Mouse (Mus musculus): Measurements from ENCODE around the gene Cdh4.

Cdh4 gene

DNA sequence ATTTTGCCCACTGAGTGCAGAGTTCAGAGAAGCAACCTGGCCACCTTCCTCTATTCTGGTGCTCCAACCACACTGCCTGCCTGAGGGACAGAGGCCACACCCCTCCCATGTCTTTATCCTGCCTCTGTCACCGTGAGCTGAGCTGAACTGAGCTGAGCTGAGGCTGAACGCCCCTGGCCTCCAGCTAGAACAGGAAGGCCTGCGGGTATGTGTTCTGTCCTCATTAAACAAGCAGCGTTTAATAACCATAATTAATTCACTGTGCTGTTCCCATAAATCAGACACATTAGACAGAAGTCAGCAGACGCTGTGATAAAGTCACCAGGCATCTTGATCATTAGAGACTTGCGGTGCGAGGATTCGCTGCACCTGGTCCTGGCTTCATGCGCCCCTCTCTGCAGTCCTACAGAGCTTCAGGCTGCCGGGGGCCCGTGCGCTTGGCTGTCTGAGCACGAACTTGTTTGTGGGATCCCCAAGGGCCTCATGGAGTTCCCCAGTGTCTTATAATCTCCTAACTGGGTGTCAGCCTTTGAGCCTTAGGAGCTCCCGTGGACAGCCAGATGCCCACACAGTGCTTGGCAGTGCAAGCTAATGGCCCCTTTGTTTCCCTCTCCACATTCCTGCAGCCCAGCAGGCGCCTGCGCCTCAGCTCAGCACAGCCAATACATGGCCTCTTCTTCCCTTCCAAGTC, 291.1 kb downstream of the Cdh4 start:
- DNase-seq (ENCODE audit: low spot score): peak; percentile 55

DNA sequence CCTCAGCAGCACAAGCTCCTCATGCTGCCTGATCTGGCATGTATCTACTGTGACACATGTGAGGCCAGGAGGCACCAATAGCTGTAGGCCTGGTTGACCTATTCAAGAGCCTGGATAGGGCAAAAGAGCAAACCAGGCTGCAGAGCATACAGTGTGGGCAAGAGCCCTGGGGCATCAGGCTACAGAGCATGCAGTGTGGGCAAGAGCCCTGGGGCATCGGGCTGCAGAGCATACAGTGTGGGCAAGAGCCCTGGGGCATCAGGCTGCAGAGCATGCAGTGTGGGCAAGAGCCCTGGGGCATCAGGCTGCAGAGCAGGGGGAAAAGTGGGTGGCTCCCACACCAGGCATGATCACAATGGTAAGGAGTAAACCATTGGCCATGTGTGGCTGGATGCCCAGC, 300.2 kb downstream of the Cdh4 start:
- DNase-seq (ENCODE audit: low spot score): no peak

DNA sequence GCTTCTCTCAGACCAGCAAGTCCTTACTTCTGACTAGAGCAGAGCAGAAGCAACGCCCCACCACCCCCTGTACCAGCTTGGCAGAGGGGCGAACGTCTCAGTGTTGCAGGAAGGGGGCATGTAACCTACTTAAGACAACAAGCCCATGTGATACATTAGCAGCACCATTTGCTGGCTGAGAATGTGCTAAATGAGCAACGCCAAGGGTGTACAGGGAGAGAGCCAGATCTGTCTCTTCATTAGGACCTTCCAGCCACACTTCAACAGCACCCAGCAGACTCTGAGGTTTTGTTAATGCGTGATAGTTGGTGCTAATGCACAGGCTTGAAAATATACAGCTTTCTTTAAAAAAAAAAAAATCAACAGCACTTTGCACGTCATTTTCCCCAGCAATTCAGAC, 300.6 kb downstream of the Cdh4 start:
- DNase-seq (ENCODE audit: low spot score): no peak

DNA sequence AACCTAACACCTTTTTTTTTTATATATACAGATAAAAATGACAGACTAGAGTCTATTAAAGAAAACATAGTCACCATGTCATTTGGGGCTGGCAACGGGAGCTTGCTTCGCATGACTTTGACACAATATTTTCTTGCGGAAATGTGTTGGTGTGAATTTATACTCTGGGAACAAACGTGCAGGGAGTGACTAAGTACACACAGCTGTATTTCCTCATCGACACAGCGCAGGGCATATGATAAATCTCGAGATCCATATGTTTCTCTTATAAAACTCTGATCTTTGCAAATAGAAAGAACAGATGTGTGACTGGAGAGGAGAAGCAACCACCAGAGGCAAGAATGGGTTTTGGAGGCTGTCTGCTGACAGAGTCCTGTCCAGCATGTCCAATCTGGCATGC, 304.3 kb downstream of the Cdh4 start:
- DNase-seq (ENCODE audit: low spot score): no peak

DNA sequence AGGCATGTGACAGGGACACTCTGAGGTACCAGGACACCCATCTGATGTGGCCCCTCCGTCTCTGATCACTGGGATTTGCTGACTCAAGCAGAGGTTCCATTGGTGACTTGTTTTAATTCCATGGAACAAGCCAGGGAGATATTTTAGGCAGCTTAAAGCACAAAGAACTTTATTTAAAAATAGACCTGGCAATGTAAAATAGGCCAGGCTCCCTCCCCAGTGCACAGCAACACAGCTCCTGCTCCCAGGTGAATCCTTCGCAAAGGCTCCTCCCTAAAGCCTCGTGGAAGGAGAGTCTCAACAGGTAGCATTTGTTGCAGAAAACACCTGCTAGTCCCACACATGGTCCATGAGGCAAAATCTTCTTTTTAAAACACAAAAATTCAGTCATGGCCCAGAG, 307.2 kb downstream of the Cdh4 start:
- DNase-seq (ENCODE audit: low spot score): no peak

DNA sequence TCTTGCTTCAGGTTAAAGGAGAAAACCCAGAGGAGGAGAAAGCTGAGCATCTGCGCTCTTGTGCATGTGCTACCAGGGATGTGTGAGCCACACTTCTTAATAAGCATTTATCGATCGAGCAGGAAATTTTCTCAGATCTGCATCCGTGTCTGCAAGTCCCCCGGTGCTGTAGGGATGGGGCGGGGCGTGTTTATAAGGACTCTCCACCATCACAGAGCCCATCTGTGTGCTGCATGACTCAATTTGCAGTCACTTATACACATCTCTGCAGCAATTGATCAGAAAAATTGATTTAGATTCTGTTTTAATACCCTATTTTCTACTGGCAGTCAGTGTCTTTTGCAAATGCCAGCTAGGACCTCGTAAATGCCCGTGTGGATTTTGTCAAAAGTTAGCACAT, 311.6 kb downstream of the Cdh4 start:
- DNase-seq (ENCODE audit: low spot score): no peak

DNA sequence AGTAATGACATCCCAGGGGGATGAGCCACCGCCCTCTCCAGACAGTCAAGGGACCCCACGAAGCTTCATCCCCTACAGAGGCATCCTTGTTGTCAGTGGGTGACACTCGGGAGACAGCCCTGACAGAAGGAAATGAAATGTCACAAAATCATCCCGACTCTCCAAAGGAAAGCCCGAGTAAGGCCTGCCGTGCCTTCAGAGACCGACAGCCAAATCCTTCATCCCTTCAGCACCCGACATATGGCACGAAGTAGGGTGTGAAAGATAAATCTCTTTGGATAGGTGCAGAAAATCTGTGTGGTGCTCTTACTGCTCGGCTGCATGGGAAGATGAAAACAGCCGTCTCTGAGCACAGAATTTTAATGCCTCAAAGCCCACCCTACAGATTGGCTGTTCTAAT, 312.5 kb downstream of the Cdh4 start:
- no peak for DNase-seq (ENCODE audit: low spot score)

DNA sequence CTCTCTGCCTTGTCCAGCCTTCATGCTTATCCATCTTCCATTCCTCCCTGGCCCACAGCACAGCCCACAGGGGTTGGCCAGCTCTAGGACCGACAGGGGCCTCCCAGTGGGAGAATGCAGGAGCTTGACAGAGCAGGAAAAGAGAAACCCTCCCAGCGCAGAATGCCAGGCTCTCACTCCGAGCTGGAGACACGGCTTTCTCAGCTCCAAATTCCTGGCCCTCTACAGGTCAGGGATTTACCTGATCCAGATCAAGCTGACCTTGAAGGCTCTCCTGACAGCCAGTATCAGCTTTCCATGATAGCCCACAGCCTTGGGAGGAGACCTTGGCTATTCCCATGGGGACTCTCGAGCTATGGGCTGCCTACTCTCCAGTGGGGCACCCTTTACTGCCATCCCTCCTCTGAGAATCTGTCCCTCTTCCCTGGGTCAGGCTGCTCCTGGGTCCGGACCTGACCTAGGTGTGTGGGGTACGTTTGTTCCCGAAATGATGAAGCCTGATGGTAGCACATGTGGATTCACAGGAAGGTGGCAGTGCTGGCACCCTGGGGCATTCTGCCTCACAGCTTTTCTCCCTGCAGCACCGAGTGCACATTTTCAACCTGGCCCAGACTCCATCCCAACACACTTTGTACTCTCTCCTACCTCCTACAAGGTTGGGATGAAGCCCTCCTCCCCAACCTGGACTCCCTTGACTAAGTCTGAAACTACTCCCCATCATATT, 319.6 kb downstream of the Cdh4 start:
- DNase-seq (ENCODE audit: low spot score): no peak

DNA sequence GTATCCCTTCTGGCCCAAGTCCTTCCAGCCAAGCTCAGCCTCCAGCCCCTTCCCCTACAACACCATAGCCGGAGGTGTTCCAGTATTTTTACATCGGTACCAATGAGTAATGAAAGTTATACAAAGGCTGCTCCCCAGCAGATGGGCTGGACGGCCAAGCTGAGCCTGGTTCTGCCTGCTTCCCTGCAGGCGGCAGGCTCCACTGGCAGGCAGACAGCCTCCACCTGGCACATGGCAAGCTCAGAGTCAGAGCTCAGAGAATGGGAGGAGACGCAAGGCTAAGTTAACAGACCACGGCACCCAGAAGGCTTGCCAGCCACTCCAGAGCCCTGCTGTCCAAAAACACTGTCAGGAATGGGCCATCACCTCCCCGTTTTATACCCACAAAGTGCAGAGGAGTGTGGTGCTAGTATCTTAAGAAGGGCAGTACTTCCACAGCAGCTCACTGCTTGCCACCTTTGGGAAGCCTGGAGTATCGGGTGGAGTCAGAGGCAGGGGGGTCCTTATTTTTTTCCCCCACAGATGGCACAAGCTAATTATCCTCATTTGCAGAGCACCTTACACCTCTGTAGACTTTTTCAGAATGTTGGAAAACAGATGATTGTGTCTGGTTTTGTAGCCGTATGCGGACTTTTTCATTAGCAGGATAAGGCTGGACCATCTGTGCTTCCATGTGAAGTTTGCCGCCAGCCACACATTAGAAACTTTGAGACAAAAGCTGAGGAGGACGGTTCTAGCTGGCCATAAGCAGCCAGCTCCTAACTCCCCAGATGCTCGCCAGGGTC, 320.5 kb downstream of the Cdh4 start:
- no peak for DNase-seq (ENCODE audit: low spot score)

DNA sequence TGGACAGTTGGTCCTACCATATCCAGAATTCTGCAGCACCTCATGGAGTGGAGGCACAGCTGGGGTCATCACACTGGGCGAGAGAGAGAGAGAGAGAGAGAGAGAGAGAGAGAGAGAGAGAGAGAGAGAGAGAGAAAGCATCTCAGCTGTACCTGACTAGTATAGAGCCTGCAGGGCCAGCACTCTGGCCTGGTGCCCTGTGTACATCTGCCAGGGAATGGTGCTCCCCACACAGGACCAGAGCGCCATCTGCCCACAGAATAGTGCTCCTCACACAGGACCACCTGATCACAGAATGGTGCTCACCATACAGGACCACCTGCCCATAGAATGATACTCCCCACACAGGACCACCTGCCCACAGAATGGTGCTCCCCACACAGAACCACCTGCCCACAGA, 322.2 kb downstream of the Cdh4 start:
- no peak for DNase-seq (ENCODE audit: low spot score)

DNA sequence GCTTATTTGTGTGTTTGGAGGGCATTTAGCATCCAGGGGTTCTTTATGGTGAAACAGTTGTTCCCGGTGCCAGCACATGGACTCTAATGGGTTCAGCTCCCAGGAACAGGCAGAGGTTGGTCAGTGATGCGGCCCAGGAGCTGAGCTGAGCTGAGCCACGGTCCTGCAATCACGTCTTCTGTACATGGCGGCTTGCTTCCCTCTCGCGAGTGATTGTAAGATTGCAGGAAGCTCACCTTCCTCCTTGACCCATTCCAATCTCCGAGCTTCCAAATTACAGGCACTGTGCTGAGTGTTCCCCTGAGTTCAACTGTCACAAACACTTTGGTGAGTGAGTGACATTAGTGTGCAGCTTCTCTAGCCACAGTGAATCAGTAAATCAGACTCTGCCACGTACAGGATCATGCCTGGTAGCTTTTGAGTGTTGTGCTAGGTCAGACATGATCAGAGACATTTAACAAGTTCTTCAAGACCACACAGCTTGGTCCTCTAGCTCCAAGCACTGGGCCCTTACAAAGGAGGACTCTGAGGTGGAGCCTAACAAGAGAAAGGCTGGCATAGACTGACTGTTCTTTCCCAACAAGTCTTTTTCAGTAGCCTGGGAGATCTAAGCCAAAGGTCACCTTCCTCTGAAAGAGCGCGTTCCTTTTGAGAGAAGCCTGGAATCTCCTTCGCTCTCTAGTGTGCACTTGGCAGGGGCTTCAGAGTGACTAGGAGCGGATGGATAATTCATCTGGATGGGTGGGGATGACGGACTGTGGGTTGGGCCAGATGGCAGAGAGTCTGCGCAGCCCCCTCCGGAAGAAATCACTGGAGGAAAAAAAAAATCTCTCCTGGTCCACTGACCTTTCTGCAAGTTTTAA, 324.7 kb downstream of the Cdh4 start:
- peak; percentile 31 for DNase-seq (ENCODE audit: low spot score)

DNA sequence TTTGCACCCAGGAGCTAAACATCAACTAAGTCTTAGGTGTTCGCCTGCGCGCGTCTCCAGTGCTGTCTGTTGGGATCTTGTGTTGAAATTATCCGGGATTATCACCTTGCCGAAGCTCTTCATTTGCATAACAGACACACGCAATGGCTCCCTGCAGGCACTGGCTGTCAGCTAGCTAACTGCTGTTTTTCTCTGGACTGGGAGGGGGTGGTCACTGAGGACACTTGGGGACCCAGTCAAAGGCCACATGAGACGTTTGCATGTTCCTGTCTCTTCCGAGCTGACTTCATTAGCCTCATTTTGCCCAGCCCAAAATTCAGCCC, 325.3 kb downstream of the Cdh4 start:
- DNase-seq (ENCODE audit: low spot score): no peak

DNA sequence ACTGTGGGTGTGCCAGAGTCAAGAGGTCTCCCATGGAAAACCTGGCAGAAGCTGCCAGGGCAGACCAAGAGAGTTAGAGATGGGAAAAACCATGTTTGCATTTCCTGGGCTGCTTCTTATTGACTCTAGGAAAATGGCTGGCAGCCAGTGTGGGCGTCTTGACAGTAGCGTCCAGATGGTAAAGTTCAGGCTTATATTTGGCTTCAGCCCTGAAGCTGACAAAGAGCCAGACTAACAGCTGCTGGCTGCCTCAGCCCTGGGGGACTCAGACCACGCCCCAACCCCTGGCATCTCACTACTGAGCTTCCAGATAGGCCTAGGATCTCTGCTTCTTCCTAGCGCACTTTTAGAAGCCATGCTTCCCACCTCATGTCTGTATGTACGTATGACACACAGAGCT, 326.9 kb downstream of the Cdh4 start:
- DNase-seq (ENCODE audit: low spot score): no peak

DNA sequence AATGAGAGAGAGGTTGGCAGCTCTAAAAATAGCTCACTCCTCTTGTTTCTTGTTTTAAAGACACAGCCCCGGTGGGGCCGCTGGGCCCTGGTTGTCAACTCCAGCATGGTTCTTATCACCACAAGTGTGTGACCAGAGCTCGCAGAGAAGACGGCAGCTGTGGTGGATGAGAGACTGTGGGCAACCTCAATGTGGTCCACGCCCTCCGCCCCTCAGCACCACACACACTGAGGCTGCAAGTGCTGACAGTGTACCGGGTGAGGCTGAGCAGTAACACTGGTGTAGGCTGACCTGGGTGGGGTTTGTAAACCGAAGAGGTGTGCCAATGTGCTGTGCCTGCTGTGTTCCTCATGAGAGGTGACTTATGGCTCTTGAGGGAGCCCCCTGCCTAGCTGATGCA, 327.7 kb downstream of the Cdh4 start:
- no peak for DNase-seq (ENCODE audit: low spot score)

DNA sequence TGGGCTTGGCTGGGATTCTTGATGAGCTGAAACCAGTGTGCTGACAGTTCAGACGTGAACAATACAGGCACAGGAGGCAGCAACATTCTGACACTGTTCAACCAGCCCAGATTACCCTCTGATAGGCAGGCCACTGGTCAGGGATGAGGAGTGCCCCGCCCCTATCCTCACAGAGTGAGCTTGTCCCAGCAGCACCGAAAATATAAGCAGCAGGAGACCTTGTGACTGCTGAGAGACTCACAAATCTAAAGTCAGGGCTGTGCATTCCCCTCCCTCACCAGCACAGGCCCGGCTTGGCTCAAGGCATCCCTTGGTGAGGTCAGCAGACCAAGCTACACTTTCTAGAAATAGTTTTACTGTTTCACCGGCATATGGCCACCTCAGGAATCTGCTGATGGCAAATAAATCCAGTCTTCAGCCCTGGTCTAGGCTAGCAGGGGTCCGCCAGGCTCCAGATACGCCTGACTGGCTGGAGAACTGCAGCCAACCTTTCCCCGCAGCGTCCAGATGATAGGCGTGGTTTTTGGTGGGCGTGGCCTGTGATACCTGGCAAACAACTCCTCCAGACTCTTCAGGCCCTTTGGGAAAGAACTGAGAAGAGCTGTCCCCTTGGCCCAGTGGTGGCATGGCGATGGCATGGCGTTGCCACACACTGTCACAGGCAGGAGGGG, 332.3 kb downstream of the Cdh4 start:
- no peak for DNase-seq (ENCODE audit: low spot score)

DNA sequence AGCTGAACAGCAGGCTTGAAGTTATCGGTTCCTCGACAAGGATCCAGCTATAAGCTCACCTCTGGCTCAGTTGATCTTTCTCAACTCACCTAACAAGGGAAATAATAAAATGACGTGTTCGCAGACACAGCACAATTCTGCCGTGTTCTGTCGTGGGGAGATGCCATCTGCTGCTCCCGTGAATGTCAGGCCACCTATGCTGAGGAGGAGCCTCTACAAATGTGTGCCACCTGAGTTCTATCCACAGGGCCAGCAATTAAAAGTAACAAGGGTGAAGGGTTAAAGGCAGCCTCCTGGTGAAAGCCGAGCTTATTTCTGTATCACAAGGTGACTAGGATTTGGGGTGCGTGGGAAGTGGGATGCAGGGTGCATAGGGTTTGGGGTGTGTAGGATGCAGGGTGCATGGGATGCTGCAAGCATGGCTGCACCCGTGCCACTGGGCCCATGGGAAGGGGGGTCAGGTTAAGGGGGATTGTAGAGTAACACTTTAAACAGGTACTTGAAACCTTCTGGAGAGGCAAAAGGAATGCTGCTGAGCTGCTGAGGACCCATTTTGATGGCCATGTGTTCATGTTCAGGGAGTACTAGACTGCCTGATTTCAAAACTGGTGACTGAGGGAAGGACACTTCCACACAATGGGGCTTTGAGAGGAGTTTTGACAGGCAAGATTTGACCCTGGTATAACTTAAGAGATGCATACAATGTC, 333.9 kb downstream of the Cdh4 start:
- no peak for DNase-seq (ENCODE audit: low spot score)

DNA sequence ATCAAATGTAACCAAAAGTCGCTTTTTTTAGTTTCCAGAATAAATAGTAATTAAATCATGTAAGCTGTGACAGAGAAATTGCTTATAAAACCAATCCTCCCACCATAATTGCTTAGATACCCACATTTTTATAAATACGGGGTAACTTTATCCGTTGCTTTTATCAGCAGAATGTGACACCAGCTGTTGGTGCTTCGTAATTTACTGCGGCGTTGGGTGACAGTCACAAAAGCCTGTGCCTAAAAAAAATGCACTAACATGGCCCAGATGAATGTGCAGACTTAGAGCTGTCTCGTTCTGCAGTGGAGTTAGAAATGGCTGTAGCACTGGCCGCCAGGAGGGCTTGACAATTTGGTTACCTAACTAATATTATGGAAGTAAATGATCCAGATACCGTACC, 337.0 kb downstream of the Cdh4 start:
- DNase-seq (ENCODE audit: low spot score): no peak

DNA sequence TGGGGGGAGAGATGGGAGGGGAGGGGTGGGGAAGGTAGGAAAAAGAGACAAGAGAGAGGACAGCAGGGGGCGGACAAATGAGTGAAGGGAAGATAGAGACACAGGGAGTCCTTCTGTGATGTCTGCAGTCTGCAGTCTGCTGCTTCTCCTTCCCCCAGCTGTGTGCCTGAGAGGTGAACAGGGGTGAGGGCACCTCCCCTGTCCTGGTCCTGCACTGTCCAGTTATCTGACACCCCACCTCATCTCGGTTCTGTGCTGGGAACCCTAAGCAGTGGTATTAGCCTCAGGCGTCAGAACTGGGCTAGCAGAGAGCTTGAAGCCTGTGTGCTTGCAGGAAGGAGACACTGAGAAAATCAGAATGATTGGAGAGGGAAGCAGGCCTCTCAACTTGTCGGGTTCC, 338.7 kb downstream of the Cdh4 start:
- no peak for DNase-seq (ENCODE audit: low spot score)

DNA sequence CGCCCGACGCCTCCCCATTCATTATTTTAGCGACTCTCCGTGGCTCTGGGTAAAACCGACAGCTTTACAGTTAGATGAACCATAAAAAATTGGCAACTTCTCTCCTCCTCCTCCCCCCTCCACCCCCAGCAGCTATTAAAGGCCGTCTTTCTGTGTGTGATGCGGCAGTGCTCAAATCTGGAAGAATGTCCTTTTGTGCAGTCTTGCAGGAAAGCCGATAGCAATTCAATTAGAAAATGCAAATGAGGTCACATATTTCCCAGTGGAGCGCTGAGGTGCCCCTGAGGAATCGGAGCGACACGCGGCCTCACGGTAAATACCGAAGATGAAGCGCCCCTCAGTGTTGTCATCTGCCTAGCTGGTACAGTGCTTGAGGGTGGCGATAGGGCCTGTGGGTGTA, 345.0 kb downstream of the Cdh4 start:
- DNase-seq (ENCODE audit: low spot score): peak; percentile 77

DNA sequence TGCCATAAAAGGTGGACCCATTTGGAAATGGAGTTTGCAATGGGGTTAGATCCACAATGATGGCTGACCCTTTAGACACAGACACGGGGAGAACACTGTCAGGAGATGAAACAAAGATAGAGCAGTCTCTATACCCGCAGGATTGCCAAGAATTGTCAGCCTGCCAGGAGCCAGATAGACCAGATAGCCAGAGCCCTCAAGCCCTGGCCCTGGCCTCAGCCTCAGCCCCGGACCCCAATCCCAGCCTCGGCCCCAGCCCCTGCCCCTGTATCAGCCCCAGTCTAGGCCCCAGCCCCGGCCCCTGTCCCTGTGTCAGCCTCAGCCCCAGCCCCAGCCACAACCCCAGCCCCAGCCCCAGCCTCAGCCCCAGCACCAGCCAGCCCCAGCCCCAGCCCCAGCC, 345.6 kb downstream of the Cdh4 start:
- no peak for DNase-seq (ENCODE audit: low spot score)

DNA sequence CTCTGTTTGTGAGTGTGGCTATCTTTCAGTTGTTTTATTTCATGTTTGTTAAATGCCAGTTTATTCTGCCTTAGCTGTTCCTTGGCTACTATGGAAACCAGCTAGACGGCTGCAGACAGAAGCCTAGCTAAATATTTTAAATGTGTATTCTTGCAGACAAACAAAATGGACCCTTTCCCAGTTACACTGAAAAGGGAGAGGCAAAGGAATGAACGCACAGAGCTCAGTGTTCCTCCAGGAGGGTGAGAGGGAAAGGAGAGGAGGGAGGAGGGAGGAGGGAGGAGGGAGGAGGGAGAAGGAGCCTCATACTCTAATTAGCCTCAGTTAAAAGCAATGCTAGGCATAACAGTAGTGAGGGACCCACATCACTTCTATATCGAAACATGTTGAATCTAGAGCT, 348.5 kb downstream of the Cdh4 start:
- DNase-seq (ENCODE audit: low spot score): no peak
